Mouse (Mus musculus) T-cell, adult 2 months (primary cell): ENCODE results near the gene Ecm1.
"Not testable (repeated sequence)": the region's sequence is repeated elsewhere in the genome, so short reads cannot be mapped to it uniquely, and the experiment has no call there.

Source experiments
- DNase-seq: peaks from one replicate; pipeline ENCODE4 v3.0.0; 2022; ENCODE audit warnings: low spot score

The Ecm1 gene

DNA sequence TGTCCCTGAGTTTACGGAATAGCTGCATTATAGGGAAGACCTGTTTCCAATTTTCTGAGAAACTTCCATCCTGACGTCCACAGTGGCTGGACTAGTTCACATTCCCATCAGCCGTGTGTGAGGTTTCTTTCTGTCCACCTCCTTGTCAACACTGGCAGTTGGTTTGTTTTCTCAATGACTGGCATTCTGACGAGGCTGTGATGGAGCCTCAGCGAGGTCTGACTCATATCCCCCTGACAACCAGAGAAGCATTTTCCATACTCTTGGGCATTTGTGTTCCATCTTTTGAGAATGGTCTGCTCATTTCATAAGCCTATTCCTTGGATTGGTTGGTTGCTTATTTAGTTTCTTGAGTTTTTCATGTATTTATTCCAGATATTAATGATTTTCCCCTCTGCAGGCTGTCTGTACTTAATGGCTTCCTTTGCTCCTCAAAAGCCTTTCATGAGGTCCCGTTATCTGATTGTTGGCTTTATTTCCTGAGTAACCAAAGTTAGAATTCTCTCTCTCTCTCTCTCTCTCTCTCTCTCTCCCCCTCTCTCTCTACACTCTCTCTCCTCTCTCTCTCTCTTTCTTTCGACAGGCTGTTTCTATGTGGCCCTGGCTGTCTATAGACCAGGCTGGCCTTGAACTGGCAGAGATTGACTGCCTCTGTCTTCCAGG is 12.5 kb downstream of the Ecm1 start:
- DNase-seq, result no peak

DNA sequence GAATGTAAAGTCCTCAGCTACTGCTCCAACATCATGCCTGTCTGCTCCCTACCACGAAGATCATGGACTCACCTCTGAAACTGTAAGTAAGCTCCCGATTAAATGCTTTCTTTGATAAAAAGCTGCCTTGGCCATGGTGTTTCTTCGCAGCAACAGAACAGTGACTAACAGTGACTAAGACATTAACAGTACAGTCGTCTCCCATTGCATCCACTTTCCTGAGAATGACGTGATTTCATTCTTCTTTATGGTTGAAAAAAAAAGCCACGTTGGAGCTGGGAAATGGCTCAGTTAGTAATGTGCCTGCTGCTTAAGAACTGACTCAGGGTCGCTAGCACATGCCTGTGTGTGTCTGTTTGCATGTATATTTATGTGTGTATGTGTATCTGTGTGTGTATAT is 13.5 kb downstream of the Ecm1 start:
- DNase-seq, result no peak

DNA sequence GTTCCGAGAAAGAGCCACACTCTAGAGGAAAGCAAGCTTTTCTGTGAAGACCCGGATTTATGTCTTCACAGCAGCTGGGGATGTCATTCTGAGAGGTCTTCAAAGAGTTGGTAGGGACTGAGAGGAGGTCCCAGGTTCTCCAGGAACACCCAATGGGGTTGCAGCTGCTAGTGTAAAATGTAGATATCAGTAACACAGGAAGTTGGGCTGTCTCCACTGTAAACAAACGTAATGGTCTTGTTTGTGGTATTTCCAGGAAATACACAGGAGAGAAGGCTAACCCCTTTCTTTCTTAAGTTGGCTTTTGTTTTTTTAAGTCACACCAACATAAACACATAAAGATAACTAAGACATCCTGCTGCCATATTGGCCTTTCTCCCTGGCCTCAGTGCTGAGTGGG is 17.0 kb downstream of the Ecm1 start:
- DNase-seq, result peak; percentile 57

DNA sequence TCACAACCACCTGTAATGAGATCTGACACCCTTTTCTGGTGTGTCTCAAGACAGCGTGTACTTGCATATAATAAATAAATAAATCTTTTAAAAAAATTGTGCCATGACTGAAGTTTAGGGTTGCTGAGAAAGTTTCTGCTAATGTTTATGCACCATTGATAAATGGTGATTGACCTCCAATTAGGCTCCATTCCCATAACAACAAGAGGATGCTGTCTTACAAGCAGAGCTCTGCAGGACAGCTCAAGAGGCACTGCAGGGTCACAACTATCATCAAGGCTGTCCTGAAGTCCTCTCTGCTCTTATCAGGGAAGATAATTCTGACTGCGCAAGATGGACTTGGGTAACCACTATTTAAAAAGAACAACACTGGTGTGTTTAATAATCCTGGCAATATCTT is 21.2 kb downstream of the Ecm1 start:
- DNase-seq, result no peak

DNA sequence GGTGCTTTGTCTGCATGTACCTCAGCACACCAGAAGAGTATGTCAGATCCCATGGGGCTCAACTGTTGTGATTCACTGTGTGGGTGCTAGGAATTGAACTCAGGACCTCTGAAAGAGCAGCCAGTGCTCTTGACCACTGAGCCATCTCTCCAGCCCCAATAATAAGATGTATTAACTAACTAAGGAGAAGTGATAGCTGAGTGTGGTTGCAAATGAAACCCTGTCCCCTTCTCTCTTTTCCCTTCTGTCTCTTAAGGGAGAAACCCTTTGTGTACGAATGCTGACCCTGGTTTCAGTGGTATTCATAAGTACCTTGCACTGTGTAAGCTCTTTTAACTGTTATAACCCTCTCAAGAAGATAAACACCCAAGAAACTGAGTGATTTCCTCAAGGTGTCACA is 23.3 kb downstream of the Ecm1 start:
- no peak for DNase-seq

DNA sequence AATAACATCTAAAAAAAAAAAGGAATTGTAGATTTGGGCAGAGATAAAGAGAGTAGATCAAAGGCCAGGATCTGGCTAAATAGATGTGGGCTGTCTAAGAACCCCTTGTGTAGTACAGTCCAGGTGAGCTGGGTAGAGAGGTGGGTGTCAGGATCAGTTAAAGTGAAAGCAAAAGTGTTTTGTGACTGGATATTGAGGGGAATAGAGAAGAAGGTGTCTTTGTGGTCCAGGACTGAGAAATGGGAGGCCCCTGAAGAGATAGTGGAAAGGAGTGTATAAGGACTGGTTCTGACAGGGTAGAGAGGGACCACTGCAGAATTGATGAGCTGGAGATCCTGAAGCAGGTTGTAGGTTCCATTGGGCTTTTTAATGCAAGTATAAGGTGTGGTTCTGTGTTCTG is 29.4 kb downstream of the Ecm1 start:
- no peak for DNase-seq

DNA sequence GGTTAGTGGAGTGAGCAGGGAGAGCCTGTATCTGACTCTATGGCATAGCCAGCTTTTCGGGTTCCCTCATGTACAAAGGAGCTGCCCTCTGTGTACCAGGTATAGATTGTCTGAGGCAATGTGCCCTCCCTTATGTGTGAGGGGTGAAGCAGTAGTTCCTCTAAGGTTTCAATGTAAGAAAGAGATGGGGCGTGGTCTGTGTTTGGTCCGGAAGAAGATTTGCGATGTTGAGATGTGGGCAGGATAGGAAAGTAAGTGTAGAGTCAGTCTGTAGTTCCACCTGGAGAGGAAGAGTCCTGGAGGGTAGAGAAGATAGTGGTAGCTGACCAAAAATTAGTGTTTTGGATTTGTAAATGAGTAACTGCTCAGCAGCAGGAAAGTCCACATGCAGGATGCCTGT is 30.3 kb downstream of the Ecm1 start:
- DNase-seq, result peak; percentile 39

DNA sequence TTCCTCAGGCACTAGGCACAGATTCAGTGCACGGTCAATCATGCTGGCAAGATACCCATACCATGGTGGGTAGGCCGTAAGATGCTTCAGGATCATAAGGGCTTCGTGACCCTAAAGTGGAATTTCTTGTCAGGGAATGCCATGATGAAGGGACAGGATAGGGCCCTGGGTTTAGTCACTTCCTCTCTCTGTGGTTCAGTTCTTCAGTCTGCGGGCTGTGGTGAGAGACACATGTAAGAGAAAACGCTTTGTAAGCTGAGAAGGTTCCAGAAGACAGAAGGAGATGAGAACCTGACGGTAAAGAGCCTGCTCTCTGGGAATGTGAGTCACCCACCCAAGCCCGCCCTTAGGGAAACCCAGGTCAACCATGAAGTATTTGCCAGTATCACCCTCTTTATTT is 31.9 kb downstream of the Ecm1 start:
- DNase-seq, result peak; percentile 68

DNA sequence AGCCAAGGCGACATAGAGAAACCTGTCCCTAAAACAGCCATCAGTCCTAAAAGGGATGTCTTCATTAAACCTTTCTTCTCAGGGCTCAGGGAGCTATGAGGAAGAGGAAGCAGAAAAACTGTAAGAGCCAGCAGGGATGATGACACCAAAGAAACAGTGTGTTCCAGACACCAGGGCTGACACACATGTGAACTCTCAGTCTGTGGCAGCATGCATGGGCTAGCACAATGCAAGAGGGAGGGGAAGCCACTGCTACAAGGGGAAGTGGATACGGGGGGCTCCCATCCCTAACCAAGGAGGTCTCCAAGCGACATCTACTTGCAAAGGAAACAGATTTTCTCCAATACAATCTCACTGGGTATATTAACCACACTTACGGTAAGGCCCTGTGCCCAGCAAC is 33.1 kb downstream of the Ecm1 start:
- DNase-seq, result no peak

DNA sequence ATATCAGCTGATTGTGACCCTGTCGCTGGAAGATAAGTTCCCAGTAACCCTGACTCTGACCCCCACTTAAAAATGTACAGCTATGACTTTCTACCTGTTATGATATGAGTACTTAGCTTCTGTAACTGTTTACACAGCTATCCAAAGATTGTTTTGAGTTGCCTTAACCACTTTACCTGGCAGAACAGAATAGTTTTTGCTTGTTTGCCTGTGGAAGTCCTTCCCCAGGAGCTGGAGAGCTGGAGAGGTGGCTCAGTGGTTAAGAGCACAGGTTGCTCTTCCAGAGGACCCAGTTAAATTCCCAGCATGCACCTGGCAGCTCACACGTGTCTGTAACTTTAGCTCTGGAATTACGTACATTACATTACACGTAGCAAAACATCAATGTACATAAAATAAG is 34.8 kb downstream of the Ecm1 start:
- DNase-seq, result no peak

DNA sequence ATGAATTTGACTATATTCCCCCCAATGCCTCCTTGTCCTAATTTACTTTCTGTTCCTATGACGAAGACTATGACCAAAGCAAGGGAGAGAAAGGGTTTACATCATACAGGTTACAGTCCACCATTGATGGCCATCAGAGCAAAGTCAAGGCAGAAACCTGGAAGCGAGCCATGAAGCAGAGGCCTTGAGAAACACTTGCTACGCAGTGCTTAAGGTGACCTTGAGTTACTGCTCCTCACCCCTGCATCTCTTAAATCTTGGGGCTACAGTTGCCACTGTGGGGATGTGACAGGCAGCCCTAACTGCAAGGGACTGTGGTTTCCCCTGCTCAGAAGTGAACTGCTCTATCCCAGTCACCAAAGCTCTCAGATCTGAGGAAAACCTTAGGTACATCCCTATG is 36.1 kb downstream of the Ecm1 start:
- no peak for DNase-seq

DNA sequence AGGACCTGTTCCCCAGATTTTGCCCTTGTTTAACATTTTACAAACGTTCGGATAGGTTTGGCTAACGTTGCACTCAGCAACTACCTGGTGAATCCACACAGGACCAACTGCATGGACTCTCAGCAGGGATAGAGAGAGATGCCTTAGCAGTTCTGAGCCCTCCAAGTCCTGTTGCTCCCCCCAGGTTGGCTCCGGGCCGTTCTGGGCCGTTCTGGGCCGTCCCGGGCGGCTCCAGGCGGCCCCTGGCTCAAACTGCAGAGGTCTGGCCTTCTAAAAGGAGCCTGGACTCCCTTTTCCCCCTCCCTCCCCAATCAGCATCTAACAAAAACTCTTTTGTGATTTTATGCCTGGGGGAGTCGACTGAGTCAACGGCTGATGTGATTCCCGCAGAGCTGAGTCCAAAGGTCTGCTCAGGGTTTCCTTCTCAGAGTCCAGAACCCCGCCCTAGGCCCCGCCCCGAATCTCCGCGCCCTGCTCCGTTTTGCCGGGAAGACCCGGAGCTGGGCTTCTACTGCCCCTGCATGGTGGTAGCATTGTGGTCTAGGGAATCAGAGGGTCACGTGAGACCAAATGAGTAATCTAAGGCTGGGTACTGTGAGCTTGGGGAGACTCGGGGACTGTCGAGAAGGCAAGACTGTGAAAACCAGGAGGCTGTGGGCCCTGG is 37.4 kb downstream of the Ecm1 start:
- DNase-seq, result no peak

DNA sequence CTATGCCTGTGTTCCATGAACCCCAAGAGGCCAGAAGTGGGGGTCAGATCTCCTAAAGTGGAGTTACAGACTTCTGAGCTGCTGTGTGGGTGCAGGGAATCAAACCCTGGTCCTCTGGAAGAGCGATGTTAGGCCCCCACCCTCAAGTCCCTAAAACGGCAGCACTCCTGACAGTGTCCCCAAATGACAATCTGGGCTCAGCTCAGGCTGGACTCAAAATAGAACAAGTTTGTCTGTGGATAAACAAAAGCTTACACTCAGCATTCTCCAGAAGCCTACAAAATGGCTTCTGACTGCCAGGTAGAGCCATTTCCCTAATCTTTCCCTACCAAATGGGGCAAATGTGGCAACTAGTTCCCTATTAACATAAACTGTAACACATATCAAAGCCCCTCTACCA is 38.3 kb downstream of the Ecm1 start:
- DNase-seq, result no peak

DNA sequence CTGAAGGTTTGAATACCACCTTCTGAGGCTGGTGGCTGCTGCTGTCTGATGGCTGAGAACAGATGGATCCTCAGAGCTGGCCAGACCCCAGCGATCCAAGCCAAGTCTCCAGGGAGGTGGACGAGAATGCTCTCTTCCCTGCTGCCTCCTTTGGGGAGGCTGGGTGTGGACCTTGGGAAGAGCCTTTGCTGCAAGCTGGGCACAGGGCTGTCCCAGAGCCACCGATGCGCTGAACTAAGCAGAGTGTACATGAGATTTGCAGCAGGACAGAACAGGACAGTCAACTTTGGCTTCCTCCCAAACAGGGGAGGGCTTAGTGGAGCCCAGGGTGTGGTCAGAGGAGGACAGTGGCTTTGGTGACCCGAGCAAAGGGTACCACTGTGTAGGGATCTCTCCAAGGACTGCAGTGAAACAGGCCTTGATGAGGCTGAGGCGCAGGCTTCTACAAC is 39.1 kb downstream of the Ecm1 start:
- no peak for DNase-seq

DNA sequence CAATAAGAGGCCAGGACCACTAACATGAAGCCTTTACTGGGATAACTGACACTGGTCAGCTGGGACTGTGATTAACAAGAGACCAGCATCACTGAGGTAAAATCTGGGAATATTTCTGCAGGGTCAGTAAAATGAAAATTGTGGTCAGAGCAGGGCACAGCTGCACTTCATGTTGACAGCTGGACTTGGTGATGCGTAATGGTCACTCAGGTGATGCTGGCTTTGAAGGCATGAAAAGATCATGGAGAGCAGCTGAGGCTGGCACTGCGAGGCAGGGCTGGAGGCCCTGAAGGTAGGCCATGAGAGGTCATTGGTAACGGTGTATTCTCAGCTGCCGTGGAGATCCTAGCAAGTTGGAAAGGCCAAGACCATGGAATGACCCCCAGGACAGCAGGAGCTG is 41.1 kb downstream of the Ecm1 start:
- DNase-seq, result no peak

DNA sequence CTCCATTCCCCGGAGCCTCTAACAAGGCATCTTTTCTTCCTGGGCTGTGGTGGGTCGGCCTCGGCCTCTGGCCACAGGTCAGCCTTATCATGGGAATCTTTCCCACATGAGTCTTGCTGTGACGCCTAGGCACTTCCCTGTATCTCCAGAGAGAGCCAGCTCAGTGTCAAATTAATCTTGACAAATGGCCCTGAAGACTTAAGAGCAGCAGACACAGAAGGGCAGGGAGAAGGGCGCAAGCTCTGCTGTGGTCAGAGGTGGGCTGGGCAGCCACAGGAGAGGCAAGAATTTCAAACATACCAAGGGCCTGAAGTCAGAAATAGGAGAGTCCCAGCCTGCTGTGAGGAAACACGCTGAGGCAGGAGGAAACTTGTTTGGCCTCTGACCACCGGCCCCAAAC is 43.0 kb downstream of the Ecm1 start:
- no peak for DNase-seq

DNA sequence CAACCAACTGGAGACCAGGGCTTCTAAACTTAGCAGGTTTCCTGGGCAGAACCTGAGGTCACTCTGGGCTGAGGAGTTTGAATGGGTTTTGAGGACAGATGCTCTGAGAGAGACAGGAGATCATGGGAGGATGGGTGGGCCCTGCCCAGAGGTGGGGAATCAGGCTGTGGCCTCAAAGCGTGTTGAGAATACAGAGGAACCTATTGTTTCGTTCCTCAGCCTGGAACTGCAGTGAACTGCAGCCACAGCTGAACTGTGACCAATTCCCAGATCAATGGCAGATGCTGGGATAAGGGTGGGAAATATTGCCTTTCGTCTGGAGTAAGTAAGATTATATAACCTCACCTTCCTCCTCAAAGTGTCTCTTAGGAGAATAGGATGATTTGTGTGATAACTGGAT is 43.6 kb downstream of the Ecm1 start:
- no peak for DNase-seq

DNA sequence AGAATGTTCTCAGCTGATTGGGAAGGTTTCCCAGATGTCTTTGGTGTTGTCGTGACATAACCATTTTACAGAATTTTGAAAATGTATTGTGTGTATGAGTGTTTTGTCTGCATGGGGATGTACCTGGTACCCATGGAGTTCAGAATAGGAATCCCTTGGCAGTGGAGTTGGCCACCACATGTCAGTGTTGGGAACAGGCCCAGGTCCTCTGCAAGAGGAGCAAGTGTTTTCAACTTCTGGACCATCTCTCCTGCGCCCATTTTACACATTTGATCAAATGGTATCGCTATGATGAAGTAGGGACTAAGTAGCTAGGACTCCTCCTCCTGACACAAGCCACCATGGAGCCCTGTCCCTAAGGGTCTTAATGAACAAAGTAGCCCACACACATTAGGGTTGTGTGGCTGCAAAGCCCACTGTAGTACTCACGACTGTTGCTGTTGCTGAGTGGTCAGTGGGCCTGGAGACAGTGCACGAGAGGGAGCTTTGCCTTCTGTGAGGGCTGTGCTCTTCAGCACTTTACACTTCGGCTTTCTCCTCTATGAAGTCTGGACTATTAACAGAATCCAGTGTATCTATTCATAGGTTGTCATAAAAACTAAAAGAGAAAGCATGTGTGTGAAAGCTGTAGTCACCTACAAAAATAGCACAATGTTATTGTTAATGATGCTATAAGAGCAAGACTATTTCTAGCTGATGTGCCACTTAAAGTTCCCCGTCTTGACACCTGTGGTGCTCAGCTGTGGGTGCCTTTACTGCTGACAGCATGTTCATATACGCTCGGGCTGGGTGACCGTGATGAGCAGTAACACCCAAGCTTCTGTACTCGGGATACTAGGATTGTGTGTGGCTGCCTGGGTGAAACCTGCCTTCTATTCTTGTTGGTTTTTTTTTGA is 44.3 kb downstream of the Ecm1 start:
- no peak for DNase-seq

DNA sequence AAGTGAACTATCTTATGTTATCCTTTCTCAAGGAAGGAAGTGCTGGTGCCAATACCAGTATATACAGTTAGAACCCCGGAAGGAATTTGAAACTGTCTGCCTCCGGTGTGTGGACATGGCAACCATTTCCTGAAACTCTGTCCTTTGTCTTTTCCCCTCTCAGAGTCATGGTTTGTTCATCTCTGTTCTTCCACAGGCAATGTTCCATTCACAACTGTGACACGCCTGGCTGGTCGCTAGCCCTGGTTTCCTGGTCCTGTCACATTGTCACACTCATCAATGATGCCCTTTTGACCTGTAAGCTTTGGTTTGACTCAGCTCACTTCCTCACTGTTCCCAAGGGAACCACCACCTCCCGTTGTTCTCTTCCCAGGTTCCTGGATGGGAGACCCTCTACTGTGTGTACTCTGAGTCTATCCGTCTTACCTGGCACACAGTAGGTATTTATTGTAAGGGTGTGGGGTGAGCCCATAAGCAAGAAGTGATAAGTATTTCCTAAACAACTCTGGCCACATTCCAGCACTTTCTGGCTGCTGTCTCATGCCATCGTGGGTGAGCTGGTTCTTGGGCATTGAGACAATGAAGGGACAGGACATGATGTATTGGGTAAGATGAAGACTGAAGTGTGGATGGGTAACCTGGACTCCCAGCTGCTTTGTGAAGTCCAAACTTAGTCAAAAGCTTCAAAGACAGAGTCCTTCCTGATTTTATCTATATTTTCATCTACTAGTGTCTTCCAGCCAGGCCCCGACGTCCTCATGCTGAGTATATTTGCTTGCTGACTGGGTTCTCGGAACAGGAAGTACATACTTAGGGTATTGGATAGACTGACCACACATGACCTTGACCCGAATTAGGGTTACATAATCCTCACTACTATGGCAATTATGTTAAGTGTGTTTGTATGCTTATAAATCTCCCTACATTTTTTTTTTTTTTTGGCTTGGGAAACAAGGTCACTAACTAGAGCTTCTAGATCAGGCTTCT is 45.3 kb downstream of the Ecm1 start:
- DNase-seq, result no peak

DNA sequence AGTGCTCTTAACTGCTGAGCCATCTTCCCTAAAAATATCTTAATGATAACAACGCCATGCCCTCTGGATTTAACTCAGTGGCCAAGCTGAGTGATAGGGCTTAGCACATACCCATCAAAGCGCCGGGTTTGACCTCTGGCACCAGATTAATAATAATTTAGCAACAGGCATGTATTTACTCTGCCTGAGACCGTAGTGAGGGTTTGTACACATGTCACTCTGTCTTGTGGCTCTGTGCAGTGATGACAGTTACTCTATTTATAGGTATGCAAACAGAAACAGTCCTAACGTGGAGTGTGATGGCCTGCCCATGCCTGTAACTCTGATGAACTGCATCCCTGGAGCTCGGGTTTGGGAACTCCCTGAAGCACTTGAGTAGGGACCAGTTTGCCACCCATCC is 46.7 kb downstream of the Ecm1 start:
- no peak for DNase-seq

DNA sequence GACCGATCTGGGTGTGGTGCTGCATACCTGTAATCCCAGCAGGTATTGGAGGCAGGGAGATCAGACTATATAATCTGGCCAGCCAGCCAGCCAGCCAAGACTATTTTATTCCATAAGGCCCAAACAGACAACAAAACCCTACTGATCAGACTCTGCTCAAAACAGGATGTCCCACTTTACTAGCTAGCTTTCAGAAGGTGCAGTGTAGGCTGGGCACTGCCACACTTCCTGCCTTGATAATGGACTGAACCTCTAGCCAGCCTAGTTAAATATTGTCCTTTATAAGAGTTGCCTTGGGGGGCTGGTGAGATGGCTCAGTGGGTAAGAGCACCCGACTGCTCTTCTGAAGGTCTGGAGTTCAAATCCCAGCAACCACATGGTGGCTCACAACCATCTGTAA is 48.8 kb downstream of the Ecm1 start:
- DNase-seq, result not testable (repeated sequence)

DNA sequence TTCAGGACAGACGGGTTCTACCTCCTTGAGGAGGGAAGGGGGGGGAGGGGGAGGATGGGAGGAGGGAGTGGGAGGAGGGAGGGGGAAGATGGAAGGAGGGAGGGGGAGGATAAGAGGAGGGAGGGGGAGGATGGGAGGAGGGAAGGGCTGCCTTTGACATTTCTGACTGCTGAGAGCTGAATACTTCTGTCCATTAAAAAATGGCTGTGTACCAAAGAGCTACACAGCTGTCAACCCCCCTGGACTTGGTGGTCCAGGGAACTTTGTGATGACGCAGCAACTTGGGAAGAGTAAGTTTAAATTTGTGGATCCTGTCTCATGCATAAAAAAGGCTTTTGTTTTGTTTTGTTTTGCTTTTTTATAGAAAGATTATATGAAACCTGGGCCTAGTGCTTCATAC is 49.4 kb downstream of the Ecm1 start:
- no peak for DNase-seq
